Mouse (Mus musculus): ENCODE measurements around the gene Slc17a6.
"Not testable (repeated sequence)": the region's sequence is repeated elsewhere in the genome, so short reads cannot be mapped to it uniquely, and the experiment has no call there.

Gene Slc17a6

DNA sequence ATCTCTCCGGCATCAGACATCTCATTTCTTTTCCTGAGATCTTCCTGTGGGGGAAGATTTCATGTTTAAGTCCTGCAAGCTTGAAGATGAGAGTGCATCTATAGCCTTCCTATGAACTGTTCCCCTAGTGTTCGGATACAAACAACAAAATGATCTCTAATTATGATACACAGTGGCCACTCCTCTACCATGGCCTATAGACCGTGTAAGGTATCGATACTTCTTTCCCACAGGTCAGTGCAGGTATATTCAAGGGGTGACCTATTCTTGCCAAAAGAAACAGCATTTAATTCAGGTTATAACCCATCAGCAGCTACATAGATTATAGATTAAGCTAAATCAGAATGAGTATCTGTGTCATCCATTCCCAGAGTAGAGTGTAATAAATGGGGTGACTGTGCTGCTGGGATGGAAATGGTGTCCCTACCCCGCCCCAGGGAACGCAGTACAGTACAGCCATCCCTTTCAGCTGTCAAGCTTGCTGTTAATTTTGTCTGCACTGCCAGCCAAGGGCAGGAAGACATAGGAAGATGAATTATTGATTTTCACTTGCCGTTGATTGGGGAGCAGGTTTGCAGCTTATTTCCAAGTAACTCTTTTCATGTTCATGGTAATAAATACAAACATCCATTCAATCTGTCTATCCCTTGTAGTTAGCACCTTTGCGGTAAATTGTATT, 71.9 kb downstream of the Slc17a6 start:
- no peak for DNase-seq (ENCODE audit: low read depth, low spot score)

DNA sequence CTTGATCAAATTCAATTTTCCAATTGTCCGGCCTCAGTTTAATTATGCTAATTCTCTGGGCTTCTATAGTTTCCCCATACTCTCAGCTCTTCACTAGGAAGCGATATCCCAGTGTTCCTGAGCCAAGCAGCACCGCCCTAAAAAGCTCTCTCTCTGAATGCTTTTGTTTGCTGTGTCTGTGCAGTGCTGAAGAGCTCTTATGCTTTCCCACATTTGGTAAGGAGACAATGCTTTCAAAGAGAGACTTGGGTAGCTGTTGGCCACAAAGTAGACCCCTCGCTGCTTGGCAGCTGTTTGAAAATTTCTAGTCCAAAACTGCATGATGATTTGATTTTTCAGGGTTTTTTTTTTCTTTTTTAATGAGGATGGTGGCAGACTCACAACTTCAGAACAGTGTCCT, 72.6 kb downstream of the Slc17a6 start:
- no peak for DNase-seq (ENCODE audit: low read depth, low spot score)

DNA sequence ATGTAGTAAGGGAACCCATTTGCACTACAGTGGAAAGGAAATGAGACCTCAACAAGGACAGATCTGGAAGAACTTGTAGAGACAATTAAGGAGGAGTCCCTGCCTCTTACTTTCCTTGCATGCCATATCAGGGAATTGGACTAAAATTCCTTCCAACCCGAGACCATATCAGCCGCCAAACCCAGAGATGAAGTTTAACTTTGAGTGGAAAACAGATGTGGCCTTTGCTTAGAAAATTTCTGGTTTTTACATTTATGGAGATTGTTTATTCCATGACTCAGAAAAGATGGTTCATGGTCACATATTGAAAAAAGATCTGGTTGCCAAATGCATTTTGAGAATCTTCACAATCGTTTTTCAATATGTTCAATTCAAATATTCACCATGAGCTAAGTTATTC, 87.7 kb downstream of the Slc17a6 start:
- DNase-seq (ENCODE audit: low read depth, low spot score) = no peak

DNA sequence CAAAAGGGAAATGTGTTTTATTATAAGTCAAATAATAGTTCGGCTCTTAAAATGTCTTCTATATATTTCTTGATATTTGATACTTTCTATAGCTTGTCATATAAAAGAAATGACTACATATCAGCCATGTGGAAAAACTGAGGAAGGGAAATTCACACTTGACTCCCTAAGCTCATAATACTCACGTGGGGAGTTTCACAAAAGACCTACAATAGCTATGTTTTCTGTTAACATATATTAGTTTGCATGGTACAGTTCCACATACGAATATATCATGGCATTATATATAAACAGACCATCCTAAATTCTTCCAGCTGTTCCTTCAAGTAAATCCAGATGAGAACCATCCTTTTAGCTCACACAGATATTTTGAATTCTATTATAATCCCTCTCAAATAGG, 88.5 kb downstream of the Slc17a6 start:
- DNase-seq (ENCODE audit: low read depth, low spot score) = not testable (repeated sequence)

DNA sequence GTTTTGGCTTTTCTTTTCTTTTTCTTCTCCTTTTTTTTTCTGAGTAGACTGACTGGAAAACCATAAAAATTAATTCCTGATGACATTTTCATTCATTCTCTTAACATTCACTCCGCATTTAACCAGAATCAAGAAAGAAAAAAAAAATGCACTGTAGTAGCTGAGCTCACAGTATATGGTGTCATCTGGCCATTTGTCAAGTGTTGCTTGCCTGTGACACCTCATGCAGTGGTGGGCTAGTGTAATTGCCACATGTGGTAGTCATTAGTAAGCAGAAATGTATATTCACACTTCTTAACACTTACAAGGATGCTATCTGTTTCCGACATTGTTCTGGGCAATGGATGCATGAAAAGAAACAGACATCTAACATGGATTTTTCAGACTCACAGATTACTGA, 94.0 kb downstream of the Slc17a6 start:
- no peak for DNase-seq (ENCODE audit: low read depth, low spot score)
